Mouse (Mus musculus) kidney, postnatal 0 days (tissue): ENCODE measurements at regions not wholly inside any gene's neighbourhood (a gene's known extent, or its start where the extent isn't known, plus 50 kb on each side); places are given as distances from the start of the nearest gene placed in this dataset.
A peak's percentile ranks its signal among the peaks of the same experiment; 100 is the strongest.

ENCODE experiments used
- ATAC-seq: fragments of 200-750 bp; cut with Nextera tagmentation; replicated peaks from 2 replicates; pipeline ENCODE4 v1.8.0; 2017; ENCODE audit warnings: low read depth, moderate number of reproducible peaks, moderate TSS enrichment, moderate library complexity; ENCODE audit not compliant: low FRiP score
- DNase-seq: peaks from one replicate; pipeline ENCODE4 v3.0.0-alpha.2; 2016; ENCODE audit warnings: low spot score
- H3K27ac ChIP-seq: fragments of 300-500 bp; sonication (generic); 2 replicates; pipeline ENCODE4 v1.5.1; 2014; ENCODE audit warnings: mild to moderate bottlenecking
- H3K27me3 ChIP-seq: fragments of 300-500 bp; sonication (generic); 2 replicates; pipeline ENCODE4 v1.6.1; 2014; ENCODE audit warnings: low read length, mixed read lengths; ENCODE audit not compliant: insufficient read depth
- H3K36me3 ChIP-seq: fragments of 300-500 bp; sonication (generic); 2 replicates; pipeline ENCODE4 v1.6.1; 2014; ENCODE audit warnings: low read length, mixed read lengths; ENCODE audit not compliant: insufficient read depth
- H3K4me1 ChIP-seq: fragments of 300-500 bp; sonication (generic); replicated peaks from 2 replicates; pipeline ENCODE4 v1.6.1; 2014; ENCODE audit warnings: antibody characterized with exemption, low read length, mixed read lengths; ENCODE audit not compliant: insufficient read depth
- H3K4me2 ChIP-seq: fragments of 300-500 bp; sonication (generic); 2 replicates; pipeline ENCODE4 v1.6.1; 2014; ENCODE audit warnings: mild to moderate bottlenecking, low read length, moderate library complexity, mixed read lengths
- H3K4me3 ChIP-seq: fragments of 300-500 bp; sonication (generic); replicated peaks from 2 replicates; pipeline ENCODE4 v1.5.1; 2014; ENCODE audit warnings: low read depth, low read length
- H3K9ac ChIP-seq: fragments of 300-500 bp; sonication (generic); 2 replicates; pipeline ENCODE4 v1.6.1; 2014; ENCODE audit warnings: low read depth, low read length
- H3K9me3 ChIP-seq: fragments of 300-500 bp; sonication (generic); replicated peaks from 2 replicates; pipeline ENCODE4 v1.6.1; 2016; ENCODE audit warnings: low read length, inconsistent platforms, mixed read lengths
- CTCF ChIP-seq: IDR thresholded peaks from 2 replicates; pipeline ENCODE4 v1.5.1; 2016; ENCODE audit warnings: antibody characterized with exemption, low read depth, mild to moderate bottlenecking, moderate library complexity
- WGBS: fragments of 180-500 bp; shearing (Covaris S2); extraction: QIAGEN DNeasy Blood & Tissue Kit; methylation state at CpG from one replicate; pipeline ENCODE4 v1.1.7; 2014; 5-methylcytosine and 5-hydroxymethylcytosine counted together

DNA sequence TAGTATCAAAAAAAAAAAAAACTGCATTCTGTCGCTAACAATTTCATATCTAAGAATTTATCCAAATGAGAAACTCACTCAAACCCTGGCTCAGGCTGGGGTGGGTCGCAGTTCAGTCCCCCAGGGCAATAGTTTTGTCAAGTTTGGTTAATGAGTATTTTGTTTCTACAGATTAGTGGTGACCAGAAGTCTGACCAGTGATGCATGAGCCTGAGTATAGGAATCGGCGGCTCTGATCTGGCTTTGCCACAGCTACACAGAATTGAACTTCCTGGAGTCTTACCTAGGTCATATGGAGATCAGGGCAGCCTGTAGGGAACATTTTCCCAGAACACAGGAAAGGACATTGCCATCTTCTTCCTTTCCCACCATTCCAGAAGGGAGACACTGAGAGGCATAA is 212.1 kb downstream of the Efnb2 start:
- no peaks in the 10 kb centered on the region for H3K9me3 ChIP-seq
- H3K27me3 ChIP-seq: no peaks in the 10 kb centered on the region
- DNase-seq (no peak), ATAC-seq (0 out of 2 replicates have a peak, but pooled peaks have one; percentile 46)
- 69% methylated on average over 4 of the region's 4 CpGs for WGBS
- H3K4me1 ChIP-seq: no peaks in the 10 kb centered on the region
- TF ChIP-seq CTCF: no peak
- H3K36me3 ChIP-seq: no peaks in the 10 kb centered on the region
- no peak overlapping the region for H3K4me3 ChIP-seq
- H3K9ac ChIP-seq: no peak overlapping the region
- H3K27ac ChIP-seq: no peak overlapping the region
- H3K4me2 ChIP-seq: no peak overlapping the region

- no peaks in the 10 kb centered on the region for H3K9me3 ChIP-seq
- 0 out of 2 replicates have a peak, but pooled peaks cover 3% of the 10 kb centered on the region for H3K4me1 ChIP-seq
- H3K27ac ChIP-seq: no peak overlapping the region
- H3K36me3 ChIP-seq: no peaks in the 10 kb centered on the region
- DNase-seq (no peak), ATAC-seq (no peak)
- H3K4me3 ChIP-seq: no peak overlapping the region
- no peaks in the 10 kb centered on the region for H3K27me3 ChIP-seq
- WGBS: 79% methylated on average over 6 of the region's 6 CpGs
- TF ChIP-seq CTCF: no peak
- H3K4me2 ChIP-seq: no peak overlapping the region
- H3K9ac ChIP-seq: no peak overlapping the region
Observed at GRCm38 (mm10) chr8:8441568-8441967, 219.5 kb downstream of the Efnb2 start.

DNA sequence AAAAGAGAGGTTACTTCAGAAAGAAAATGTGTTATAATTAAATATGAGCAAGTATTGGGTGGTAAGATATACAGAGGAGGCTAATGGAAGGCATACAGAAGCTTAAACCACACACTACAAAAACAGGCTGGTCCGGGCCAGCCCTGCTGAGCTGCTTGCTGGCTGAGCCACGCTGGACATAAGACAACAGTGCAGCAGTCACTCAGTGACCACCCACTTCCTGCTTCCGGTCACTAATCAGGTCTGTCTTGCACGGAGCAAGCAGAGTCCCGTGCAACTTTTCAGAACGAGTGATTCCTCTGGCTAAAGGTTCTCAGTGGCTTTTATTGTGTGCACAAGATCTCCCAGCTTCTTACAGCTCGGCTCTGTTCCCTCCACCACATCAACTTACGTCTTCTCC is 220.1 kb downstream of the Efnb2 start:
- Histone ChIP-seq H3K4me1 (0 out of 2 replicates have a peak, but pooled peaks cover 3% of the 10 kb centered on the region), H3K36me3 (no peaks in the 10 kb centered on the region), H3K4me3 (no peak overlapping the region), H3K27me3 (no peaks in the 10 kb centered on the region), H3K9me3 (no peaks in the 10 kb centered on the region), H3K9ac (no peak overlapping the region), H3K4me2 (peak overlapping the region; percentile 37), H3K27ac (no peak overlapping the region)
- DNase-seq: peak; percentile 40
- ATAC-seq: no peak
- no peak for TF ChIP-seq CTCF
- WGBS: 26% methylated on average over 8 of the region's 8 CpGs

DNA sequence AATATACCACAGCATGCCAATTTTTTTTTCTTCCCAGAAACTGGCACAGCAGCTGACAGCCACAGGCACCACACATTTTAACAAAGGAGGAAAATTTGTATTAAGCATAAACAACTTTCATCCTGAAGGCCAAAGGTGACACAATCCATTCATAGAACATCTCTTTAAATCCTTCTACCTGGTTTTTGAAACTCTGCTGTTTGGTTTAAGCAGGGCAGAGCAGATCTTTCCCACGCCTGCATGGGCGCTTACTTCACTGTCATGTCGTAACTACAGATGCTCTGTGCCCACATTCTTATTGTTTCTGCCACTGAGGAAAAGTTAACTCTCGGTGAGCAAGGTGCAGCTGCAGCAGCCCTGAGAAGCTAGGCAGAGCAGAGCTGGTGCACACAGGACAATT is 234.8 kb downstream of the Efnb2 start:
- ATAC-seq: no peak
- H3K9ac ChIP-seq: no peak overlapping the region
- DNase-seq: no peak
- H3K4me2 ChIP-seq: no peak overlapping the region
- H3K4me1 ChIP-seq: no peaks in the 10 kb centered on the region
- H3K27ac ChIP-seq: no peak overlapping the region
- 68% methylated on average over 4 of the region's 4 CpGs for WGBS
- no peak for TF ChIP-seq CTCF
- no peaks in the 10 kb centered on the region for H3K36me3 ChIP-seq
- H3K27me3 ChIP-seq: no peaks in the 10 kb centered on the region
- H3K9me3 ChIP-seq: no peaks in the 10 kb centered on the region
- no peak overlapping the region for H3K4me3 ChIP-seq

DNA sequence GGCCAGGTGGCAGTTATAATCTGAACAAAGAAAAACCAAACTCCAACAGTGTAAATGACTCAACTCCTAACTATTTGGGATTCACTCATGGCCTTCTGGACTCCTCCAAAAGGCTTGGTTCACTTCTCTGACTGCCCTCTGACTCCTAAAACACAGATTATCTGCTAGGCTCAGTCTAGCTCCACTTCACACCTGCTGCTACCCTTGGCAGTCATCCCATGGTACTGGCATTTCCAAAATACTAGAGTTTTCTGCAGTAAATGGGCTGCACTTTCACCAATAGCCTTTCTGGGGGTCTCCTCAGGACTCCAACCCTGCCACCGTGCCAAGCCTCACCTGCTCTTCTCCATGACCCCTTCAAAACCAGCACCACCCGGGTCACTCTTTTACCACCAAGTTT is 237.6 kb downstream of the Efnb2 start:
- ATAC-seq (no peak), DNase-seq (no peak)
- Histone ChIP-seq H3K9me3 (no peaks in the 10 kb centered on the region), H3K27ac (no peak overlapping the region), H3K27me3 (no peaks in the 10 kb centered on the region), H3K4me1 (no peaks in the 10 kb centered on the region), H3K36me3 (no peaks in the 10 kb centered on the region), H3K9ac (no peak overlapping the region), H3K4me2 (no peak overlapping the region), H3K4me3 (no peak overlapping the region)
- TF ChIP-seq CTCF: no peak
- WGBS: 95% methylated on average over 2 of the region's 2 CpGs

DNA sequence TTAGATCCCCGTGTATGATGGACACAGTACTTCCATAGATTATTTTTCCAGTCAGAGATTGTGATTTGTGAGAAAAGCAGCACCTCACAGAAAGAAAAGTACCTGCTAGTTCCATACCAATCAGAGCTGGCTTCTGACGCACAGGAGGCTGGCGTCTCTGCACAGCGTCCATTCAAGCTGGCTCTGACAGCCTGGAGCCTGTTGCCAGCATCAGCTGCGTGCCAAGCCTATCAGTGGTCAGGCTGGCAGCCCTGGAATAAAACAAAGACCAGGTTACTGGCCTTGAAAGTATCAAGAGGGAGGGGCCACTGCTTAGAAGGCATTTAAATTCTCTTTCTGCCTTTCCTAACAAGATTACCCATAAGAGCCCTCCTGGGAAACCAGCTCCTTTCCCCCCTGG is 239.3 kb downstream of the Efnb2 start:
- Histone ChIP-seq H3K27ac (no peak overlapping the region), H3K36me3 (no peaks in the 10 kb centered on the region), H3K9ac (no peak overlapping the region), H3K27me3 (no peaks in the 10 kb centered on the region), H3K4me1 (no peaks in the 10 kb centered on the region), H3K4me2 (no peak overlapping the region), H3K4me3 (no peak overlapping the region), H3K9me3 (no peaks in the 10 kb centered on the region)
- TF ChIP-seq CTCF: no peak
- DNase-seq: no peak
- 85% methylated on average over 5 of the region's 5 CpGs for WGBS
- ATAC-seq: no peak
